Mouse (Mus musculus): ENCODE results near the gene Rpgr.

DNA sequence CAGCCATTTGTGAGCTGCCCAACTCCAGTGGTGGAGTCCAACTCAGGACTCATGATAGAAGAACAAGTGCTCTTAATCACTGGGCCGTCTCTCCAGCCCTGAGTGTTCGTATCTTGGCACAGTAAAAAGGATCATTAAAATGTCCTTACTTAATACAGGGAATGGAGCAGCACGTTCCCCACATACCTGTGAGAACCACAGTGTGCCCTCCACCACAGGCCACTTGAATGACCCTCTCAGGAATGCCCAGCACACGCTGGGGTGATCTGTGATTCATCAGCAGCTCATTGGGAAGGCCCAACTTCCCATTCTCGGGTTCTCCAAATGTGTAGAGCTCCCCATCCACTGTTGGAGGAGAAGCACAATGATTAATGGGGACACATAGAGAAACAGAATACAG, 10.8 kb downstream of the Rpgr start:
- TF ChIP-seq CTCF (IDR thresholded peaks at IDR 0.05; ENCODE audit: borderline replicate concordance, insufficient read depth, low read depth, low read length) (no peak), POLR2A (IDR thresholded peaks at IDR 0.05; ENCODE audit: borderline replicate concordance, insufficient read depth, low read length) (no peak)
